Mouse (Mus musculus) kidney, postnatal 36 days (tissue): ENCODE data around the gene Rtel1.

Experiments used
- DNase-seq, 2 experiments: peaks; one replicate each; pipeline ENCODE4 v3.0.0; 2021 to 2022; ENCODE audit warnings: mixed read lengths in 2 of 2

The Rtel1 gene

GRCm38 (mm10) chr2:181332542-181332941 lies 13.0 kb downstream of the Rtel1 start:
- DNase-seq, result no peak

- peak; percentile 72 to 88 for DNase-seq
Measured at GRCm38 (mm10) chr2:181334023-181334422, 14.5 kb downstream of the Rtel1 start.

GRCm38 (mm10) chr2:181340426-181340825 lies 20.9 kb downstream of the Rtel1 start:
- no peak for DNase-seq

GRCm38 (mm10) chr2:181342766-181343165 lies 23.2 kb downstream of the Rtel1 start:
- no peak for DNase-seq

- no peak for DNase-seq
Measured at GRCm38 (mm10) chr2:181356780-181357179, 37.2 kb downstream of the Rtel1 start.

GRCm38 (mm10) chr2:181363946-181364345 lies 44.4 kb downstream of the Rtel1 start:
- DNase-seq, result no peak

- DNase-seq, result no peak
Measured at GRCm38 (mm10) chr2:181364487-181364859, 44.9 kb downstream of the Rtel1 start.

- DNase-seq, result peak; percentile 92 to 95
Measured at GRCm38 (mm10) chr2:181364860-181365596, 45.5 kb downstream of the Rtel1 start, which contains the start of the genes Zgpat and Arfrp1. Zgpat (plus strand) TSS chr2:181364928. Arfrp1 (minus strand) TSS chr2:181365404.

GRCm38 (mm10) chr2:181365655-181366075 lies 46.1 kb downstream of the Rtel1 start:
- DNase-seq, result no peak

GRCm38 (mm10) chr2:181370001-181370400 lies 50.5 kb downstream of the Rtel1 start:
- DNase-seq, result no peak

GRCm38 (mm10) chr2:181375787-181376186 lies 56.2 kb downstream of the Rtel1 start:
- no peak for DNase-seq

GRCm38 (mm10) chr2:181377230-181377629 lies 57.7 kb downstream of the Rtel1 start:
- no peak for DNase-seq

GRCm38 (mm10) chr2:181378701-181379100 lies 59.2 kb downstream of the Rtel1 start:
- no peak for DNase-seq

- no peak for DNase-seq
Measured at GRCm38 (mm10) chr2:181379778-181380177, 60.2 kb downstream of the Rtel1 start, which contains the start of gene Lime1. Lime1 (plus strand) TSS chr2:181380078.

GRCm38 (mm10) chr2:181380251-181380650 lies 60.7 kb downstream of the Rtel1 start:
- no peak for DNase-seq

GRCm38 (mm10) chr2:181381107-181381506 lies 61.6 kb downstream of the Rtel1 start:
- DNase-seq, result no peak

GRCm38 (mm10) chr2:181381631-181382306 lies 62.2 kb downstream of the Rtel1 start:
- DNase-seq, result no peak

GRCm38 (mm10) chr2:181384463-181384862 lies 64.9 kb downstream of the Rtel1 start:
- DNase-seq, result no peak

GRCm38 (mm10) chr2:181384919-181385391 lies 65.4 kb downstream of the Rtel1 start:
- peak in 1 of 2 experiments; percentile 30 for DNase-seq

GRCm38 (mm10) chr2:181385885-181386284 lies 66.3 kb downstream of the Rtel1 start:
- peak in 1 of 2 experiments; percentile 59 for DNase-seq

- no peak for DNase-seq
Measured at GRCm38 (mm10) chr2:181386663-181387210, 67.2 kb downstream of the Rtel1 start.

- DNase-seq, result no peak
Measured at GRCm38 (mm10) chr2:181390136-181390870, 70.8 kb downstream of the Rtel1 start.

- no peak for DNase-seq
Measured at GRCm38 (mm10) chr2:181391022-181391421, 71.5 kb downstream of the Rtel1 start.
